Mouse (Mus musculus) limb, embryonic 15.5 days (tissue): ENCODE results near the gene Pcgf2. TPM values are rescaled to one million over a fixed set of nuclear protein-coding genes. Genes with fewer than 3 reads are reported as not detected.
"Not testable (repeated sequence)": the region's sequence is repeated elsewhere in the genome, so short reads cannot be mapped to it uniquely, and the experiment has no call there.

ENCODE experiments used
- ATAC-seq: fragments of 200-750 bp; cut with Nextera tagmentation; 2 replicates; pipeline ENCODE4 v1.8.0; 2017; ENCODE audit warnings: low read depth, moderate TSS enrichment; ENCODE audit not compliant: insufficient number of reproducible peaks, low FRiP score, low TSS enrichment
- H3K27ac ChIP-seq: fragments of 300-500 bp; sonication (generic); 2 replicates; pipeline ENCODE4 v1.5.1; 2015; ENCODE audit warnings: moderate library complexity, mild to moderate bottlenecking, inconsistent platforms
- H3K27me3 ChIP-seq: fragments of 300-500 bp; sonication (generic); 2 replicates; pipeline ENCODE4 v1.6.1; 2015; ENCODE audit warnings: inconsistent platforms
- H3K36me3 ChIP-seq: fragments of 300-500 bp; sonication (generic); 2 replicates; pipeline ENCODE4 v1.6.1; 2015; ENCODE audit warnings: inconsistent platforms
- H3K4me1 ChIP-seq: fragments of 300-500 bp; sonication (generic); 2 replicates; pipeline ENCODE4 v1.6.1; 2015; ENCODE audit warnings: inconsistent platforms
- H3K4me2 ChIP-seq: fragments of 300-500 bp; sonication (generic); 2 replicates; pipeline ENCODE4 v1.6.1; 2015; ENCODE audit warnings: mild to moderate bottlenecking, inconsistent platforms
- H3K4me3 ChIP-seq: fragments of 300-500 bp; sonication (generic); 2 replicates; pipeline ENCODE4 v1.5.1; 2015; ENCODE audit warnings: mild to moderate bottlenecking, inconsistent platforms
- H3K9ac ChIP-seq: fragments of 300-500 bp; sonication (generic); 2 replicates; pipeline ENCODE4 v1.6.1; 2015; ENCODE audit warnings: inconsistent platforms
- H3K9me3 ChIP-seq: fragments of 300-500 bp; sonication (generic); 2 replicates; pipeline ENCODE4 v1.6.1; 2016; ENCODE audit warnings: inconsistent platforms
- WGBS: fragments of 180-500 bp; shearing (Covaris S2); methylation state at CpG from one replicate; pipeline ENCODE4 v1.1.7; 2015; 5-methylcytosine and 5-hydroxymethylcytosine counted together
- polyA plus RNA-seq: library from polyadenylated mRNA; unstranded; fragments of >200 nt; fragmentation: Nextera tagmentation; extraction: Ambion mirVana; gene quantifications from 2 replicates; pipeline ENCODE4 v1.2.1, GENCODE M21; 2015

The Pcgf2 gene
- polyA plus RNA-seq, 1 experiment from 2014 or later = 14.7 TPM

GRCm38 (mm10) chr11:97662893-97663527 lies 37.3 kb downstream of the Pcgf2 start, which contains the start of gene Mllt6:
Gene Mllt6, plus strand, starts transcription at chr11:97663414.
- Histone ChIP-seq H3K36me3 (peaks cover 24% of the 10 kb centered on the region), H3K27ac (peak within 1 kb of the TSS; percentile 84), H3K9ac (peak within 1 kb of the TSS; percentile 71), H3K4me3 (peak within 1 kb of the TSS; percentile 87), H3K4me1 (peaks cover 56% of the 10 kb centered on the region), H3K9me3 (no peaks in the 10 kb centered on the region), H3K27me3 (peaks cover 17% of the 10 kb centered on the region), H3K4me2 (peak within 1 kb of the TSS; percentile 69)
- ATAC-seq = peak; percentile 50
- 1% methylated on average over 28 of the region's 76 CpGs for WGBS

DNA sequence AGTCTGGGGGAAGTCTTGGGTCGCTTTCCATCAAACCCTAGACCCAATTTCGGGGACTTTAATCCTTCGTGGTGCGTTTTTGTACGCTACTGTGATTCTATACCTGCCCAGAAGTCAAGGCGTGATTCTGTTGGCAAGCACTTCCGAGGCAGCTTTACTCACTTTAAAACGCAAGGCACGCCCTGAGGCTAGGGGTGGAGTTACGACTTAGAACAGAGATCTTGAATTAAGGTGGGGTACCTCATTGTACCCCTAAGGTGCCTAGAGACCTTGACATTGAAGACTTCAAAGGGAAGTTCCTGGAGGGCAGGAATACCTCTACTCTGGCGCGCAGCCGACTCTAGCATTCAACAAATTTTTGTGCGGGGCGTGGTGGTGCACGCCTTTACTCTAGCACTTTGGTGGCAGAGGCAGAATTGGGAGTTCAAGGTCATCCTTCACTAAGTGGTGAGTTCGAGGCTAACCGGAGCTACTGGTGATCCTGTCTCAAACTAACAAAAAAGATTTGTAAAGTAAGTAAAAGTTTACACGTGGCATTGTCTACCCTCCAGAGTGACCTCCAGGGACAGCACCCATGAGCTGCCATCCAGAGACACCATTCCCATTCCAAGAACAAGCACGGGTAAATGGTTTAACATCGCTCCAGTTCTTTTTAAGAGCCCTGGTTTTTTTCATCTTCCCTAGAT lies 37.9 kb downstream of the Pcgf2 start:
- H3K27me3 ChIP-seq = peaks cover 17% of the 10 kb centered on the region
- no peaks in the 10 kb centered on the region for H3K9me3 ChIP-seq
- H3K4me1 ChIP-seq = peaks cover 56% of the 10 kb centered on the region
- H3K4me2 ChIP-seq = peak overlapping the region; percentile 69
- ATAC-seq = no peak
- 1% methylated on average over 21 of the region's 21 CpGs for WGBS
- peaks cover 21% of the 10 kb centered on the region for H3K36me3 ChIP-seq
- H3K9ac ChIP-seq = 0 out of 2 replicates have a peak overlapping the region, but pooled peaks have one; percentile 71
- H3K27ac ChIP-seq = 0 out of 2 replicates have a peak overlapping the region, but pooled peaks have one; percentile 84
- H3K4me3 ChIP-seq = peak overlapping the region; percentile 87

DNA sequence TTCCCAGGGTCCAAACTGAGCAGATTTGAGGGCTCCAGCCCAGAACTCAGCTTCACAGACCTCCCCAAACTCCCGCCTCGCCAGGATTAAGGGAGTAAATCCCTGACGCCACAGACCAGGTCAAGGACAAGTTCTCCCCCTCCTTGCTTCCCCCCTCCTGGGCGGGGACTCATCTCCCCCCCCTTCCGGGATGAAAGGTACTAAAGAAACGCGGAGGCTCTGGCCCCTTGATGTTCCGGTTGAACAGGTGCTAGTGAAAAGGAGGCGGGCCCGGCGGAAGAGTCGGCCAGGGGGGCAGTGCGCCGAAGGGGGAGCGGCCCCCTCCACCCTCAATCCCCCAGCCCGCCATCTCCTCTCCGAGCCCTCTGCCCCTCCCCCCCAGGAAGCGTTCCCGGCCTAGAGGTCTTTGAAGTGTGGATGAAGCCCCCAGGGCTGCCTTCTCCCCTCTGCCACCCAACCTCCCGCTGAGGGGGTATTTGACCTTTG lies 38.6 kb downstream of the Pcgf2 start:
- H3K36me3 ChIP-seq = peaks cover 15% of the 10 kb centered on the region
- no peak for ATAC-seq
- H3K4me2 ChIP-seq = peak overlapping the region; percentile 69
- H3K9ac ChIP-seq = no peak overlapping the region
- no peak overlapping the region for H3K27ac ChIP-seq
- no peaks in the 10 kb centered on the region for H3K9me3 ChIP-seq
- H3K27me3 ChIP-seq = peaks cover 17% of the 10 kb centered on the region
- H3K4me1 ChIP-seq = peaks cover 58% of the 10 kb centered on the region
- 2% methylated on average over 20 of the region's 20 CpGs for WGBS
- peak overlapping the region; percentile 87 for H3K4me3 ChIP-seq

GRCm38 (mm10) chr11:97660734-97661647 lies 39.3 kb downstream of the Pcgf2 start:
- Histone ChIP-seq H3K4me2 (peak overlapping the region; percentile 82), H3K4me1 (peaks cover 62% of the 10 kb centered on the region), H3K27me3 (peaks cover 17% of the 10 kb centered on the region), H3K9ac (peak overlapping the region; percentile 33; the same call in 1 of the 2 replicates), H3K4me3 (peak overlapping the region; percentile 87), H3K36me3 (peaks cover 8% of the 10 kb centered on the region), H3K9me3 (no peaks in the 10 kb centered on the region), H3K27ac (no peak overlapping the region)
- no peak for ATAC-seq
- 2% methylated on average over 27 of the region's 27 CpGs for WGBS

DNA sequence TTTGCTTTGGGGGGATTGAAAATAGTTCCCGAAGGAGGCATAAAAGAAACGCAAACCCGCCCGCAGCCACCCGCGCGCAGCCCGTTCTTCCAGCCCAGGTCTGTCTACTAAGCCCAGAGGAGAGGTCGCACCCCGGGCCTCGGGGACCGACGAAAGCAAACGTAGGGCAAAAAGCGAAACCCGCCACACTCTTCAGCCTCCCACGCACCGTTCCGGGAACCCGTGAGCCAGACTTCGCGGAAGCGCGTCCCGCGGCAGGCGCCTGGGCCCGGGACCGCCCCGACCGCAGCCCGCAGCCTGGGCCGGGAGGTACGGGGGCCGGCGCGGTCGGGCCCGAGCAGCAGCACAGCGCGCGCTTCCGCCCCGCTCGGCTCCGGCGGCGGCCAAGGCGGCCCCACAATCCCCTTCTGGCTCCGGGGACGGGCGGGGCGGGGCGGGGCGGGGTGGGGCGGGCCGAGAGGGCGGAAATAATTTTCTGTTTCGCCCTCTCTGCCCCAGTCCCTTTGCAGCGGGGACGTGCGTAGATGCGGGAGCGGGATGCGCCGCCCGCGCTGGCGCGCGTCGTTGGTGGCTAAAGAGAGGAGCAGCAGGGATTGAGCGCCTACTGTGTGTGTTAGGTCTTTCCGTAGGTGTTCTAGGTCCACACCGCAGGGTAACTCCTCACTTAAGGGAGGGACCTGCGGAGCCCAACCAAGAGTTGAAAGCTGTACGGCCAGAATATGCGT lies 40.1 kb downstream of the Pcgf2 start:
- Histone ChIP-seq H3K4me3 (peak overlapping the region; percentile 77), H3K9me3 (no peaks in the 10 kb centered on the region), H3K36me3 (0 out of 2 replicates have a peak, but pooled peaks cover 3% of the 10 kb centered on the region), H3K9ac (peak overlapping the region; percentile 90), H3K4me1 (peaks cover 56% of the 10 kb centered on the region), H3K4me2 (peak overlapping the region; percentile 82), H3K27me3 (peaks cover 17% of the 10 kb centered on the region), H3K27ac (peak overlapping the region; percentile 80)
- peak; percentile 85 for ATAC-seq
- WGBS = under 1% methylated on average over 73 of the region's 78 CpGs

DNA sequence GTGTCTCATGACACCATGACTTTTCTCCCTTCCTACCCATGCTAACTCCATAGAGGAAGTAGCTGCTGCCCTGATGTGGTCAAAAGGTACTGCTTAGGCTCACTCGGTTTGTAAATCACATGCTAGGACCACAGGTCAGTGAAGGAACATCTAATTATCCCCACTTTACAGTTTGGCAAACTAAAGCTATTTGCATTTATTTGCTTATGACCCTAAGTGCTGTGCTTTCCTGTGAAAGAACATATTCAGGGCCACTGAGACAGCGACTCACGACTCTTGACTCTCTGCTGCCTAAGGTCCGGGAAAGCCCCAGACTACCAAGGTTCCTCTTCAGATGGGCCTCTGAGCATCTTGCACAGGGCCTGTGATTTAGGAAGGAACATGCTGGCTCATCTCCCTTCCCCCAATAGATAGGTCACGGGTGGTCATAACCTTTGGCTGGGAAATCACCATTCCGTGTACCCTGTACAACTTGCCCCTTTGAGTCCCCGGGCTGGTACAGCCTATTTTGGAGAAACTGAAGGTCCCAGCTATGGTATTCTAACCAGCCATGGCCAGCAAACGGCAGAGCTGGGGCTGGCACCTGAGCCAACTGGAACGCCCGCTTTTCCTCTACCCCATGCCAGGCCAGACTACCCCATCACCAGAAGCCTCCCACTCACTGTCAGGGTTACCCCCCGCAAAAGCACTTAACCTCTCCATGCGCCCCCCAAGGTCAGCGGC lies 40.9 kb downstream of the Pcgf2 start:
- H3K9ac ChIP-seq = peak overlapping the region; percentile 90
- H3K4me2 ChIP-seq = peak overlapping the region; percentile 82
- H3K4me3 ChIP-seq = peak overlapping the region; percentile 77
- 8% methylated on average over 13 of the region's 13 CpGs for WGBS
- ATAC-seq = no peak
- 0 out of 2 replicates have a peak, but pooled peaks cover 4% of the 10 kb centered on the region for H3K36me3 ChIP-seq
- no peaks in the 10 kb centered on the region for H3K9me3 ChIP-seq
- H3K27ac ChIP-seq = peak overlapping the region; percentile 80
- peaks cover 49% of the 10 kb centered on the region for H3K4me1 ChIP-seq
- H3K27me3 ChIP-seq = peaks cover 17% of the 10 kb centered on the region

DNA sequence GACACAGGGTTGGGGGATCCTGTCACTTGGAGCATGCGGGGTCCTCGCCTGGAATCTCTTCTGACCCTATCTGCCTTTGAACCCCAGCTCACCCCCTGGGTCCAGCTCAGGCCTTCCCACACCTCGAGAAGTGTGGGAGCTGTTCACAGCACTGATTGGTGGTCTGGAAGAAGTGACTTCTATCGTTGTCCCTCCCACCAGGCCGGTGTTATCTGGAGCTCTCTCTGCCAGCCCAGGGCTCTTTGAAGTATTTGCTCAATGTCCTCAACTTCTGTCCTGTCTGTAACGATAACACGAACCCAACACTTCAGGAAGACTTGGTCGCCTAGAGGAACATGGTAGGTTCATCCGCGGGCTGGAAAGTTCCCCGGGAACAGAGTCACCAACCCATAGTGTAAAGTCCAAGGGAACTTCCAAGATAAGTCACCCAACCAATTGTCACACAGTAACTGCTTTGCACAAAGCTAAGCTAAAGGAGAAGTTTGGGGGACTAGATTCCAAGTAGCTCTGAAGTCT lies 41.5 kb downstream of the Pcgf2 start:
- H3K9ac ChIP-seq = no peak overlapping the region
- WGBS = 63% methylated on average over 11 of the region's 11 CpGs
- H3K4me3 ChIP-seq = peak overlapping the region; percentile 77
- H3K4me2 ChIP-seq = no peak overlapping the region
- peaks cover 43% of the 10 kb centered on the region for H3K4me1 ChIP-seq
- H3K27ac ChIP-seq = no peak overlapping the region
- no peak for ATAC-seq
- H3K9me3 ChIP-seq = no peaks in the 10 kb centered on the region
- peaks cover 17% of the 10 kb centered on the region for H3K27me3 ChIP-seq
- 0 out of 2 replicates have a peak, but pooled peaks cover 4% of the 10 kb centered on the region for H3K36me3 ChIP-seq

- Histone ChIP-seq H3K27me3 (peaks cover 17% of the 10 kb centered on the region), H3K4me1 (peaks cover 43% of the 10 kb centered on the region)
- 86% methylated on average over 6 of the region's 6 CpGs for WGBS
- H3K4me2 ChIP-seq, H3K27ac ChIP-seq, H3K9me3 ChIP-seq, ATAC-seq, H3K9ac ChIP-seq, H3K4me3 ChIP-seq, H3K36me3 ChIP-seq: not testable (repeated sequence)
These were observed 42.3 kb downstream of the Pcgf2 start for GRCm38 (mm10) chr11:97657967-97658366.

- 37% methylated on average over 5 of the region's 6 CpGs for WGBS
- peaks cover 39% of the 10 kb centered on the region for H3K4me1 ChIP-seq
- no peak overlapping the region for H3K27ac ChIP-seq
- H3K9ac ChIP-seq = no peak overlapping the region
- no peak overlapping the region for H3K4me2 ChIP-seq
- ATAC-seq = no peak
- H3K36me3 ChIP-seq = 0 out of 2 replicates have a peak, but pooled peaks cover 4% of the 10 kb centered on the region
- H3K4me3 ChIP-seq = no peak overlapping the region
- no peaks in the 10 kb centered on the region for H3K9me3 ChIP-seq
- H3K27me3 ChIP-seq = peaks cover 15% of the 10 kb centered on the region
These were observed 42.9 kb downstream of the Pcgf2 start for GRCm38 (mm10) chr11:97657184-97657945.
